Comparison of ENCODE assay signal across 8 mouse cellular contexts in the genomic region with DNA sequence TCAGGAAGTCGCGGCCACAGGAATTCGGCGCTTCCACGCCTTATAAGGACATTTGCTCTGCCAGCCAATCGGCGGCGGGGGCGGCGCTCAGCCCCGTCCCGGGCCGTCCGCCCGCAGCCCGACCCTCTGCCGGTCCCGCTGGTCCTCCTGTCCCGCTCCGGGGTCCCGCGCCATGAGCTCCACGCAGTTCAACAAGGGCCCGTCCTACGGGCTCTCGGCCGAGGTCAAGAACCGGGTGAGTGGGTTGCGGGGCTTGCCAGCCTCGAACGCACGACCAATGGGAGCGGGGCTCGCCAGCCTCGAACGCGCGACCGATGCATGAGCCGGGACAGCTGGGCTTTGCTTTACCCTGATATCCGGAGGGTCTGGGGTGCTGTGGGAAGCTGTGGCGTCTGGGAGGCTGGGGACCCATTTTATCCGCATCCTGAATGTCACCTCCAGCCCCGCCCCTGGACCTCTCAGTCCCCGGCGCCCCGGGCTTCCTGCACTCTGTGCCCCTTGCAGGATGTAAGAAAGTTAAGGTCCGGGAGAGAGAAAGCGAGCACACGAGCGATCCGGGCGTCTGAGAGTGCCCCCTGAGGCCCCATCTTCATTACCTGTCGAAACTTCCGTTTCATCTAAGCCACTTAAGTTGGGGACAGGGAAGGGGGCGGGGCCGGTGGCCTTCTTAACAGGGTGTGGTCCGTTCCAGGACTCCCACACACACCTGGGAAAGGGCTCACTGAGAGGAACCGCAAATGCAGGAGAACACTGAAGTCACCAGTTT. TPM values are rescaled to one million over a fixed set of nuclear protein-coding genes. Genes with fewer than 3 reads are reported as not detected.
DNase-seq lines count a peak whose midpoint lies in the region; ATAC-seq and TF ChIP-seq lines count a peak whose summit lies in the region.

A gene (plus strand): TSS at position 79 of the 766 bp plus-strand sequence.

- no peak for DNase-seq in Patski (ENCODE audit: low read depth, low spot score)
- peak; percentile 79 for DNase-seq in embryo, embryonic 9.5 days (ENCODE audit: extremely low spot score)
- peak; percentile 89 for DNase-seq in heart, embryonic 10.5 days (ENCODE audit: low spot score)
- DNase-seq in kidney, adult 9 months, result peak; percentile 61
- peak; percentile 84 for DNase-seq in lung, postnatal 10 days
- peak; percentile 63 for DNase-seq in ovary, postnatal 36 days (ENCODE audit: low spot score)
- DNase-seq in MN1 (ENCODE audit: low spot score), result no peak
- DNase-seq in cerebellum, postnatal 36 days, result no peak

- H3K27ac ChIP-seq in heart, embryonic 10.5 days, result peak within 1 kb of the TSS; percentile 98

- ATAC-seq in Patski, result no peak

- peaks cover 60% of the 10 kb centered on the region for H3K4me1 ChIP-seq in heart, embryonic 10.5 days

- TF ChIP-seq CTCF in Patski (IDR thresholded peaks at IDR 0.05), result no peak

- peaks cover 36% of the 10 kb centered on the region for H3K36me3 ChIP-seq in heart, embryonic 10.5 days

- H3K4me3 ChIP-seq in heart, embryonic 10.5 days, result peak within 1 kb of the TSS; percentile 86

- CTCF ChIA-PET in Patski (lab: Charles Lee), result interaction anchor here (1.1 to 2.1 kb wide), 2 partner anchors 152 to 176 kb away, joined by 4 to 7 read pairs; a partner anchor contains a TSS

- 0 out of 2 replicates have a peak, but pooled peaks cover 3% of the 10 kb centered on the region for H3K9me3 ChIP-seq in heart, embryonic 10.5 days

- in situ Hi-C loops in Patski (cut with MboI; ENCODE audit: low pct_unique_long_range_greater_than_20kb), result loop anchor here (5.0 to 10.0 kb wide), 4 partner anchors 84 to 266 kb away; a partner anchor contains a TSS

- POLR2A ChIA-PET in Patski (lab: Charles Lee), result interaction anchor here (0.8 to 2.0 kb wide), 5 partner anchors 65 to 164 kb away, joined by 3 to 5 read pairs (median 3); no protein-coding TSS in a partner anchor

- H3K27me3 ChIP-seq in Patski, result no peaks in the 10 kb centered on the region
- no peaks in the 10 kb centered on the region for H3K27me3 ChIP-seq in heart, embryonic 10.5 days (ENCODE audit: insufficient read depth, poor library complexity, severe bottlenecking)

- WGBS in heart, embryonic 10.5 days, result under 1% methylated on average over 59 of the region's 59 CpGs

RNA-seq across cellular contexts. Expression of the gene that starts here (rescaled TPM):
- polyA plus RNA-seq in Patski (2021), result 393 TPM
- 408 and 456 TPM in 2 replicates for polyA plus RNA-seq in heart, embryonic 10.5 days (2016; fragmentation: Nextera tagmentation; extraction: Ambion mirVana)

Comparison
In these comparisons a context has a peak if more than half of its experiments do, and no peak if none do; other contexts are left out.
1. DNase-seq: peak in embryo, embryonic 9.5 days (single experiment), heart, embryonic 10.5 days (single experiment), kidney, adult 9 months (single experiment), lung, postnatal 10 days (single experiment) and ovary, postnatal 36 days (single experiment); none in Patski (single experiment), MN1 (single experiment) and cerebellum, postnatal 36 days (0 of 2).